10 mouse cellular contexts compared by ENCODE assay signal in the genomic region with DNA sequence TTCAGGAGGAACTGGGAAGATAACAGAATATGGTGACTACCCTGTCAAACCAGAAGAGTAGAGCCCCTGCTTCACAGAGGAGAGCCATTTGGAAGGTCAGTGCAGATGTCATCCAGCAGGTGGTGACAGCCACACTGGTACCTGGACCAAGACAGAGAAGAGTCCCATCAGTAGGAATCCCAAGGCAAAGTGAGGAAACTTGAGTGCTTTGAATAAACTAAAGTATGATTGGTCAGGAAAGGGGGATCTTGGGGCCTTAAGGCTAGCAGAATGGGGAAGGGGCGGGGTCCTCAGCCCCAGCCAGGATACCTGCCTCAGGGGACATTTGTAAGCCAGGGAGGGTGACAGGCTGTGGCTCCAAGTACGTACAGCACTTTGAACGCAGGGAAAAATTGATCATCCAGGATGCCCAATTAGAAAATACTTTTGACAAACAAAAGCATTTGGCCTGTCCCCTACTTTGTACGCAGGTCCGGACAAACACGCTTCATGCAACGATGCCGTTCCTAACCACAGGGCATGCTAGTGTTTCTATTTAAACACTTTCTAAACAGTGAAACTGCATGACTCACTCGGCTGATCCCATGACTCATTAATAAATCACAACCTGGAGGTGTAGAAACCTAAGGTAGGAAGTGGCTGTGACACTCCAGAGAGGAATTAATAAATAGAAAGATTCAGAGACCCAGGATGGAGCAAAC.
A peak's percentile ranks its signal among the peaks of the same experiment; 100 is the strongest.
DNase-seq lines count a peak whose midpoint lies in the region; ATAC-seq lines count a peak whose summit lies in the region.
"Had no signal": no experiment of that assay in that cellular context is flagged by ENCODE, and none has a peak within 500 bp of the region (broad histone marks: within the 10 kb centered on the region; RNA-seq: fewer than 3 reads in every experiment).

No protein-coding gene starts in this region.

- H3K4me1 ChIP-seq in heart, embryonic 10.5 days, result peaks cover 29% of the 10 kb centered on the region

- H3K9me3 ChIP-seq in heart, embryonic 10.5 days, result no peaks in the 10 kb centered on the region

- no peak overlapping the region for H3K27ac ChIP-seq in heart, embryonic 10.5 days

- 48% methylated on average over 9 of the region's 9 CpGs for WGBS in heart, embryonic 10.5 days

- peak; percentile 58 for DNase-seq in adrenal gland, postnatal 14 days
- DNase-seq in adrenal gland, postnatal 4 days (ENCODE audit: low spot score in 2 of 2), result no peak
- peak; percentile 77 for DNase-seq in 3134 (ENCODE audit: extremely low read depth, insufficient read length, low spot score)
- peak; percentile 76 for DNase-seq in brain, adult 2 months (ENCODE audit: low read depth, low spot score)
- peak; percentile 47 for DNase-seq in kidney, postnatal 10 days
- no peak for DNase-seq in layer of hippocampus, adult 11-12 months (ENCODE audit: low spot score)
- DNase-seq in heart, embryonic 10.5 days (ENCODE audit: low spot score), result no peak

- ATAC-seq in erythroblast, adult 5-6 weeks (replicated peaks; ENCODE audit: low FRiP score, poor library complexity, severe bottlenecking), result no peak

- H3K27me3 ChIP-seq in heart, embryonic 10.5 days (ENCODE audit: insufficient read depth, poor library complexity, severe bottlenecking), result no peaks in the 10 kb centered on the region

- H3K4me3 ChIP-seq in heart, embryonic 10.5 days, result no peak overlapping the region
- H3K4me3 ChIP-seq: megakaryocyte, embryonic 14.5 days had no signal

- H3K36me3 ChIP-seq in heart, embryonic 10.5 days, result no peaks in the 10 kb centered on the region
- H3K36me3 ChIP-seq: G1E had no signal

Comparison
In these comparisons a context has a peak if more than half of its experiments do, and no peak if none do; other contexts are left out.
1. DNase-seq: peak in adrenal gland, postnatal 14 days (single experiment), 3134 (single experiment), brain, adult 2 months (single experiment) and kidney, postnatal 10 days (single experiment); none in adrenal gland, postnatal 4 days (0 of 2), layer of hippocampus, adult 11-12 months (single experiment) and heart, embryonic 10.5 days (single experiment).